Mouse (Mus musculus) gastrocnemius, adult 18-20 months (tissue): ENCODE measurements around the gene Gm49486. TPM values are rescaled to one million over a fixed set of nuclear protein-coding genes. Genes with fewer than 3 reads are reported as not detected.

Source experiments
- DNase-seq: peaks from one replicate; pipeline ENCODE4 v3.0.0; 2021; ENCODE audit warnings: low spot score
- total RNA-seq, 2 experiments: library from RNA; stranded (reverse); gene quantifications; 2 replicates each; pipeline ENCODE4 v1.2.3; 2021

The Gm49486 gene
- total RNA-seq, 2 experiments from 2014 or later = 0.55 to 0.69 TPM

- DNase-seq = peak; percentile 80
These were observed 41.3 kb downstream of the Gm49486 start for GRCm38 (mm10) chr15:79270317-79271123.

- DNase-seq = peak; percentile 53
These were observed 42.0 kb downstream of the Gm49486 start for GRCm38 (mm10) chr15:79271124-79271746.

GRCm38 (mm10) chr15:79273020-79273419 lies 43.8 kb downstream of the Gm49486 start:
- no peak for DNase-seq

GRCm38 (mm10) chr15:79277728-79278127 lies 48.5 kb downstream of the Gm49486 start:
- DNase-seq = no peak

GRCm38 (mm10) chr15:79280209-79280608 lies 51.0 kb downstream of the Gm49486 start:
- no peak for DNase-seq

- DNase-seq = peak; percentile 61
These were observed 51.7 kb downstream of the Gm49486 start for GRCm38 (mm10) chr15:79280850-79281249.

GRCm38 (mm10) chr15:79281389-79281788 lies 52.2 kb downstream of the Gm49486 start:
- no peak for DNase-seq

GRCm38 (mm10) chr15:79282434-79282833 lies 53.2 kb downstream of the Gm49486 start:
- DNase-seq = no peak

- no peak for DNase-seq
These were observed 54.2 kb downstream of the Gm49486 start for GRCm38 (mm10) chr15:79283371-79283770.

GRCm38 (mm10) chr15:79285399-79285798 lies 56.2 kb downstream of the Gm49486 start, which contains the start of gene Baiap2l2:
Baiap2l2 (minus strand) TSS chr15:79285537.
- no peak for DNase-seq

- DNase-seq = no peak
These were observed 57.0 kb downstream of the Gm49486 start for GRCm38 (mm10) chr15:79286141-79286540.

GRCm38 (mm10) chr15:79287091-79287490 lies 57.9 kb downstream of the Gm49486 start:
- no peak for DNase-seq

GRCm38 (mm10) chr15:79288387-79288786 lies 59.2 kb downstream of the Gm49486 start:
- no peak for DNase-seq

GRCm38 (mm10) chr15:79289441-79289840 lies 60.2 kb downstream of the Gm49486 start:
- DNase-seq = no peak

GRCm38 (mm10) chr15:79290340-79290739 lies 61.1 kb downstream of the Gm49486 start:
- no peak for DNase-seq

- no peak for DNase-seq
These were observed 63.6 kb downstream of the Gm49486 start for GRCm38 (mm10) chr15:79292779-79293178.

- DNase-seq = no peak
These were observed 69.4 kb downstream of the Gm49486 start for GRCm38 (mm10) chr15:79298553-79298952.

GRCm38 (mm10) chr15:79299563-79300155 lies 70.5 kb downstream of the Gm49486 start:
- no peak for DNase-seq

- DNase-seq = no peak
These were observed 74.5 kb downstream of the Gm49486 start for GRCm38 (mm10) chr15:79303725-79304124.

- no peak for DNase-seq
These were observed 75.6 kb downstream of the Gm49486 start for GRCm38 (mm10) chr15:79304832-79305231.

- DNase-seq = no peak
These were observed 76.9 kb downstream of the Gm49486 start for GRCm38 (mm10) chr15:79306043-79306637.
